Mouse (Mus musculus): ENCODE results near the gene Fndc1. TPM values are rescaled to one million over a fixed set of nuclear protein-coding genes. Genes with fewer than 3 reads are reported as not detected.

Fndc1 gene
- total RNA-seq (2021), result 10 to 100 TPM; 20.2 to 20.7 TPM

DNA sequence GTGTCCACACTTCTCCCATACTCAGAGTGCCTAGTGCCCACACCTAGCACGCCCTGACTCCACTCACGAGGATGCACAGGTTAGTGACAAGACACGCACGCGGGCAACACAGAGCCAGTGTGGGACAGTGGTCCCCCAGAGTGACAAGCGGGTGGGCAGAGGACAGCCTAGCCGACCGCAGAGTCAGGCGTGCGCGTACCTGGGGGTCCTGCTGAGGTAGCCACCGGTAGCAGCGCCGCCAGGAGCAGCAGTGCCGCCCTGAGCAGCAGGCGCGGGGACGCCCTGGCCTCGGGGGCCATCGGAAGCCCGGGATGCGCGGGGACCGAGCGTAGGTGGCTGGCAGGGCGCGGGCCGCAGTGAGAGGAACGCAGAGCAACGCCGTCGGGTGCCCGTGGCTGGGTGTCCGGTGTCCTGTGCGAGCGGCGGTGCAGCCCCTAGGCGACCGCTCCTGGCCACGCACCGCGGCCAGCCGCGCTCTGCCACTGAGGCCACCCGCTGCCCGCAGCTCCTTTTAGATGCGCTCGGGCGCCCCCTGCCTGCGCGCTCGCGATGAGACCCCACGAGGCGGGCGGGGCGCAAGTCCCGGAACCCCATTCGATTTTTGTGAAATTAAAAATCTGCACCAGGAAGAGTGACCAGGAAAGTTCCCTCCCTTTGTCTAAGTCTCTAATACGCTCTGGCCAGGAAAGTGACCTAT, at the start of gene Fndc1:
TSS of gene Fndc1 (minus strand) at position 484 of the 697 bp plus-strand sequence.
- peak; percentile 35 for DNase-seq (ENCODE audit: low spot score)
- intact Hi-C loops (cut with DNase I), result no loop called here

GRCm38 (mm10) chr17:7876541-7876940, 49.4 kb upstream of the Fndc1 start:
- intact Hi-C loops (cut with DNase I), result no loop called here
- no peak for DNase-seq (ENCODE audit: low spot score)

DNA sequence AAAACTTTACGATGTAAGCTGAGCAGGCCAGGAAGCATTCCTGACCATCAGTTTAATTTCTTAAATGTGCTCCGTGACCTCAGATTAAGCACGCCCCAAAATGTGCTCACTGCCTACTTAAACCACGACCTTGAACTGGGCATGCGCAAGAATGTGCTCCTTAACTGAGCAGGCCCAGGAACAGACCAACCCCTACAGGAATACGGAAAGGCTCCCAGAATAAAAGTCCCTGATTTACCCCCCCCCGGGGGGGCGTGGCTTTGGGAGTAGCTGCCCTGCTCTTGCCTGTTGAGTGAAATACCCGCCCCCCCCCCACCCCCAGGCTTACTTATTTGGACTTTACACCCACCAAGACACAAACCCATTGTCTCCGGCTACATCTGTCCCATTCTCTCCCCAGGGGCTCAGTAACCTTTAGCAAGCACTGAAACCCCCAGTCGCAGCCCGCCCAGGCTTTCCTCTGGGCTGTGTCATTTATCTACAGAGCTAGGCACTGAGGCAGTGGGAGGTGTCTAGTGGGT, 48.9 kb upstream of the Fndc1 start:
- intact Hi-C loops (cut with DNase I), result no loop called here
- no peak for DNase-seq (ENCODE audit: low spot score)

- intact Hi-C loops (cut with DNase I), result no loop called here
These were observed 47.9 kb upstream of the Fndc1 start for GRCm38 (mm10) chr17:7874776-7875531.

GRCm38 (mm10) chr17:7873382-7873781, 46.3 kb upstream of the Fndc1 start:
- intact Hi-C loops (cut with DNase I), result no loop called here
- no peak for DNase-seq (ENCODE audit: low spot score)

More at GRCm38 (mm10) chr17:7874776-7875531, 47.9 kb upstream of the Fndc1 start:
- no peak for DNase-seq (ENCODE audit: low spot score)

DNA sequence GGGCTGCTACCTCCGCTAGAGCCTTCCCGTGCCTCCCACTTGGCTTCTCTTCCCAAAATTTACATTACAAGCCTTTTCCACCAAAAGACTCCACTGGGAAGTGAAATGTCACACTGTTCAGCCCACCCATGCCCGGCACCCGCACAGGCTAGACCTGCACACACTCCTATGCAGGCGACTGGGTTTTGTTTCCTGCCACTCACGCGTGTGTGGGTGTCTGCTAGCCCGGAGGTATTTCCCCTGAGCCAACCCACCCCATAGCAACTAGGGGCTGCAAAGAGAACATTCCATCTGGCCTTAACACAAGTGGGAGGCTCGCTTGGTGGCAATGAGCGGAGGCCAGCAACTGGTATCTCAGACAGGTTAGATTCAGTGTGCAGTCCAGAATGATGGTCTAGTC, 44.7 kb upstream of the Fndc1 start:
- intact Hi-C loops (cut with DNase I), result no loop called here
- DNase-seq (ENCODE audit: low spot score), result no peak

DNA sequence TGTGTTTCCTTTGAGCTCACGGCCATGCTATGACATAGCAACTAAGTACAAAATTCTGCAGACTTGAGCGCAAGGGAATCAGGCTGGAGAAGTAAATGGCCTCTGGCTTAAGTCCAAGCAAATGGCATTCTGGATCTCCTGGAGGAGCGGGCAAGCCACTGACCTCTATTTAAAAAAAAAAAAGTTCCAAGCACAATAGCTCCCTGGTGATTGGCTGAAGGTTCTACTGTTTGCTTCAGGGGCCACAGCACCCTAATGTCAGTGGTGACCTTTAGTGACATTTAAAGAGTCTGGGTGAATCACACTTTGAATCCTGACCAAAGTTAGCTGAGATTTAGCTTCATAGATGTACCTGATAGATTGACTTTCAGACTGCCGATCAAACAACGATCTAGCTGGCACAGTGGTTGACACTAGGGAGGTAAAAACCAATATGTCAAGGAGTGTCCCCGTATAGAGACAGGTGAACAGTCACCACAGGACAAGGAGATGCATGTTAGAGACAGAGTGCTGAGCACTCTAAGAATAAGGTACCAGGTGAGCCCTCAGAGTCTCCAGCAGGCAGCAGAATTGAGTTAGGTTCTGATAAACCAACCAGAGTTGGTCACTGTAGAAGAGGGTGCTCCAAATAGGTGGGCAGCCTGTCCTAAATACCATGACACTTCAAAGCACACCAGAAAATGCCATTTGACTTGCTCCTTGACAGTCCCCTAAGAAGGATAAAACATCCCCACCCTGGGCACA, 43.9 kb upstream of the Fndc1 start:
- intact Hi-C loops (cut with DNase I), result no loop called here
- no peak for DNase-seq (ENCODE audit: low spot score)

DNA sequence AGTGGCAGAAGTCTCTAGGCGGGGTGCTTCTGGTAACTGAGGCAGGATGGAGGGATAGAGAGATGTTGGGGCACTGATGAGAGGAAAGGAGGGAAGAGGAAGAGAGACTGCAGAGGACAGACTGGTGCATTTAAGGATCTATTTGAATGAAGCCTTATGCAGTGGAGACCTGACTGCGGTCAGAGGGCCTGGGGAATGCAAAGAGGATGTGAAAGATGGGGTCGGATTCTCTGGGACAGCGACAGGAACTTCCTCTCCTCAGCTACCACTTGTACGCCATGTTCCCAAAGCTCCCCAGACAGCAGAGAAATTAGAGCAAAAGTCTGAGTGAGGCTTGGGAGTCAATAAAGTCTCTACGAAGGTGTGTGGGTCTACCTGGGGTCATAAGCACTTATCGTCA, 42.0 kb upstream of the Fndc1 start:
- intact Hi-C loops (cut with DNase I), result loop anchor here (5.0 kb wide), 1 partner anchor 58 kb away; the partner anchor contains the start of gene Tagap
- DNase-seq (ENCODE audit: low spot score), result no peak

DNA sequence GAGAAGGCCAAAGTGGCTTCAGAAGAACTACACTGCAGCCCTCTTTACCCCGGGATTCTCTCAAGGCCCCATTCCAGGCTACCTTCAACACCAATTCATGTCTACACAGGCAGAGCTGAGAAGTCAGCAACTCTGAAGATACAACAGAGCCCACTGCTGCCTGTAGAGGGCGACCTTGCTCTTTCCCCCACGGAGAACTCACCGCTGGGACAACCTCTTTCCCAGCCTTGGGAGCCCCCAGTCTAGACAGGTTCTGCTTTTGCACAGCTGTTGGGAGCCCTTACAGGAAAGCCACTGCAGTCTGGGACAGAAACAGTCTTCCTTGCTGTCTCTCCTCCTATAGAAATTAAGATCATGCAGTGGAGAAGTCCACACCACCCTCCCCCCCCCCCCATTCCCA, 41.5 kb upstream of the Fndc1 start:
- intact Hi-C loops (cut with DNase I), result loop anchor here (5.0 kb wide), 1 partner anchor 59 kb away; the partner anchor contains the start of gene Tagap
- DNase-seq (ENCODE audit: low spot score), result peak; percentile 25

DNA sequence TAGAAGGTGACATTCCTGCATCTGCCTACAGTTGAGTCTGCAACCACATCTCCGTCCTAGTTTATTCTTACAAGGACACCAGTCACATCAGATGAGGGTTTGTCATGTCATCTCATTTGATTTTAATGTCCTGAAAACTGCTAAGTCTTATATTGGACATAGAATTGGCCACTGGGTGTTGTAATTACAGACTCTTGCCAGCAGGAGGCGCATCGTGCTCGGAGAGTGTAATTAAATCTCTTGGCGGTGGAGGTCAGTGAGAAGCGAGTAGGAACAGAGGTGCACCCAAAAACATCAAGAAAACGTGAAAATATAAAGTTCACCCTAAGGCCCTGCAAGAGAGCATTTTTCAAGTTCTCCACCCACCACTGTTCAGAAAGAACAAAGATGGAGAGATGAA, 37.6 kb upstream of the Fndc1 start:
- intact Hi-C loops (cut with DNase I), result loop anchor here (5.0 kb wide), 1 partner anchor 63 kb away; the partner anchor contains the start of gene Tagap
- no peak for DNase-seq (ENCODE audit: low spot score)

GRCm38 (mm10) chr17:7863745-7864144, 36.6 kb upstream of the Fndc1 start:
- intact Hi-C loops (cut with DNase I), result no loop called here

GRCm38 (mm10) chr17:7860845-7861360, 33.8 kb upstream of the Fndc1 start:
- intact Hi-C loops (cut with DNase I), result no loop called here
- DNase-seq (ENCODE audit: low spot score), result no peak

More at GRCm38 (mm10) chr17:7863745-7864144, 36.6 kb upstream of the Fndc1 start:
- no peak for DNase-seq (ENCODE audit: low spot score)

- intact Hi-C loops (cut with DNase I), result no loop called here
These were observed 30.6 kb upstream of the Fndc1 start for GRCm38 (mm10) chr17:7857658-7858057.

DNA sequence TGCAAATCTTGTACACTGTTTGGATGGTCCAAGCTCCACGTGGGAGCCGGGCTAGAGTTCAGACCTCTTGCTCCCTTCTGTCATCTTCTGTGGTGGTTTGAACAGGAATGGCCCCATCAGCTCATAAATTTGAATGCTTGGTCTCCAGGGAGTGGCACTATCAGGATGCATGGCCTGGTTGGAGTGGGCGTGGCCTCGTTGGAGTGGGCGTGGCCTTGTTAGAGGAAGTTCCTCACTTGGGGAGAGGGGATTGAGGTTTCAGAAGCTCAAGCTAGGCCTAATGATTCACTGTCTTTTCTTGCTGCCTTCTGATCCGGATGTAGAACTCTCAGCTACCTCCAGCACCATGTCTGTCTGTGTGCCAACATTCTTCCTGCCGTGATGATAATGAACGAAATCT, 28.7 kb upstream of the Fndc1 start:
- intact Hi-C loops (cut with DNase I), result no loop called here
- no peak for DNase-seq (ENCODE audit: low spot score)

More at GRCm38 (mm10) chr17:7857658-7858057, 30.6 kb upstream of the Fndc1 start:
- no peak for DNase-seq (ENCODE audit: low spot score)

DNA sequence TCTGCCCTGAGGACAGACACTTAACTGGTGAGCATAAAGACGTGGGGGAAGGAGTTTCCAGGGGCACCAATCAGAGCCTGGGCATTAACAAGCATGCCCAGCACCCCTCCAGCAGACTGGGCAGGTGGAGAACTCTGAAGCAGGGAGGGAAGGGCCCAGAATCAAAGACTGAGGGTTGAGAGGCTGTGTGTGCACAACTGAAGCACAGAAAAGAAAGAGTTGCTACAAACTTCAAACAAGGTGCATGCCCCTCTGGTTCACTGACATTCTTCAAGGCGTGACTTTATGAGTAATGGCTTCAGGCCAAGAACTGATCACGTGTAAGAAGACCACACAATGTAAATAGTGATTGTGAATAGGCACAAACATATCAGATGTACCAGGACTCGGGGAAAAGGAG, 24.9 kb upstream of the Fndc1 start:
- intact Hi-C loops (cut with DNase I), result no loop called here
- no peak for DNase-seq (ENCODE audit: low spot score)

GRCm38 (mm10) chr17:7851527-7851926, 24.4 kb upstream of the Fndc1 start:
- intact Hi-C loops (cut with DNase I), result no loop called here
- no peak for DNase-seq (ENCODE audit: low spot score)

GRCm38 (mm10) chr17:7850246-7850645, 23.1 kb upstream of the Fndc1 start:
- intact Hi-C loops (cut with DNase I), result no loop called here
- no peak for DNase-seq (ENCODE audit: low spot score)

DNA sequence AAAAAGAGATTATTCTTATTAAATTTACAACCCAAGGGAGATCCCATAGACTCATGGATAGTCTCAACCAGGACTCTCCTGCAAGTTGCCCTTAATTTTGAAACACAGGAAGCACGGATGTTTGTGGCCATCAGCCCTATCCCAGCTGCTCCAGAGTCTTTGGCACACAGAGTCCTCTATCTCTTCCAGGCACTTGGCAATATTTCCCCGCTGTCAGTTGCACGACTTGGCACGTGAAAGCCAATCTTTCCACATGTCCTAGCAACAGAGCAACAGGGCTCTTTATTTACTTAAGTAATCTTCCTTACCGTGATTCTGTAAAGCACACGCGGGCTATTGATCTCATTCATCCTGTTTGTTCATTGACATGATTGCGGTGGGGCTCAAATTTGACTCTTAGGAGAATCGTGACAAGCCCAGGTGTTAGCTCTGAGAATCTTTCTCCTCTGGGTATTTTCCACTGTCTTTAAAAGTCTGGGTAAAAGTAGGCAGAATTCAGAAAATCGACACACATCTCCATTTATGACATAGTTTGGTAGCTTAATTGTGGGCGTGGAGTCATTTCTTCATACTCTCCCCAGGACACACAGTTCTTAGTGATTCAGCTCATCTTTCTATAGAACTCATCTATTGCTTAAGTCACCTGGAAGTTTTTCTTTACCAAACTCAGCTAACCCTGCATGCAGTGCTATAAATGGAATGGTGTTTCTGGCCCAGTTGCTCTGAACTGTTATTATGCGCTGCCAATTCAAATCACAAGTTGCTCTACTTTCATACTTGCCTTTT, 13.6 kb upstream of the Fndc1 start:
- peak; percentile 68 for DNase-seq (ENCODE audit: low spot score)
- intact Hi-C loops (cut with DNase I), result no loop called here

DNA sequence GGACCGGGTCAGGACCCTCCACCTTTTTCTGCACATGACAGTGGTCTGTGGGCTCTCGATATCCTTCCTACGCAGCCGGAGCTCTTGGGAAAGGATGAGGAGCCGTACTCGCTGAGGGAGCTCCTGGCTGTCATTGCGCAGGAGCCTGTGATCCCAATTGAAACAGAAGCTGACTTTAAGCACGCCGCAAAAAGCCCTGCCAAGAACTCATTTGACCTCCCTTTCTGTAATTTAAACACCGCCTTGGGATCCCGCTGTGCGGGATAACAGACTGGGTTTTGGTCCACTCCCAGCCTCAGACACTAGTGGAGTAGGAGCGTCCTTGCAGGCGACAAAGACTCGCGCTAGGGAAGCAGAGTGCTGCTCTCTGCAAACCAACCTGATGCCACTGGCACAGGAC, 484 bp upstream of the Fndc1 start:
- DNase-seq (ENCODE audit: low spot score), result no peak
- intact Hi-C loops (cut with DNase I), result no loop called here

Measured in heart, postnatal 25 days (tissue).